Mouse (Mus musculus) layer of hippocampus, postnatal 14 days (tissue): ENCODE measurements around the gene Dnajc7. TPM values are rescaled to one million over a fixed set of nuclear protein-coding genes. Genes with fewer than 3 reads are reported as not detected.
"Not testable (repeated sequence)": the region's sequence is repeated elsewhere in the genome, so short reads cannot be mapped to it uniquely, and the experiment has no call there.

Source experiments
- DNase-seq, 2 experiments: peaks; one replicate each; pipeline ENCODE4 v3.0.0; 2021 to 2022; ENCODE audit warnings: low spot score in 2 of 2, mixed read lengths in 1 of 2
- long read RNA-seq, 2 experiments: library from polyadenylated mRNA; stranded (forward); transcript quantifications; one replicate each; pipeline ENCODE4 v2.0.0; 2021
- total RNA-seq, 2 experiments: library from RNA; stranded (reverse); gene quantifications; 2 replicates each; pipeline ENCODE4 v1.2.3; 2021

Dnajc7 gene
- 100 to 1,000 TPM; 237 to 253 TPM for total RNA-seq
- long read RNA-seq, experiment 1, transcript Dnajc7-201 (14 exons, 2,330 nt) = major isoform, 33 of 46 reads
- long read RNA-seq, experiment 1, partial matches to known transcripts = 2 of 46 reads
- long read RNA-seq, experiment 1, other reads (novel, unspliced or antisense) = 8 of 46 reads
- long read RNA-seq, experiment 2, transcript Dnajc7-201 (14 exons, 2,330 nt) = major isoform, 33 of 50 reads
- long read RNA-seq, experiment 2, partial matches to known transcripts = 8 of 50 reads
- long read RNA-seq, experiment 2, other reads (novel, unspliced or antisense) = 7 of 50 reads

GRCm38 (mm10) chr11:100619982-100620381 lies at the start of gene Dnajc7:
Gene Dnajc7 (minus strand): TSS chr11:100620168.
- DNase-seq = no peak

DNA sequence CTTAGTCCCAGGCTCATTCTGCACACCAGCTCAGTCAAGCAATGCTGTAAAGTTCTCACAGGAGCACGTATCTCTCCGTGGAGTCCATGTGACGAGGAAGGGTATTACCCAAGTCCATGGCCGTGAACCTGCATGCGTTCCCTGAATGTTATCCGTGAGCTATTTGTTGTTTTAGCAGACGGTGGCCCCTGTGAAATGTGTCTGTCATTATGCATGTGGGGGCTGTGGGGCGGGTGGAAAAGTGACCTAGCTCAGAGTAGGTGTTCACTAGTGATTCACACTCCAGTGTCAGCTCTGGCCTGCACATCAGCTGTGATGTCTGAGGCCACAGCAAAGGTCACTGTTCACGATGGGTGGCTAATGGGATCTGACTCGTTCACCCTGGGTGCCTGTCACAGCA lies 39.8 kb upstream of the Dnajc7 start:
- no peak for DNase-seq

GRCm38 (mm10) chr11:100656458-100656857 lies 36.5 kb upstream of the Dnajc7 start:
- peak; percentile 29 to 41 for DNase-seq

DNA sequence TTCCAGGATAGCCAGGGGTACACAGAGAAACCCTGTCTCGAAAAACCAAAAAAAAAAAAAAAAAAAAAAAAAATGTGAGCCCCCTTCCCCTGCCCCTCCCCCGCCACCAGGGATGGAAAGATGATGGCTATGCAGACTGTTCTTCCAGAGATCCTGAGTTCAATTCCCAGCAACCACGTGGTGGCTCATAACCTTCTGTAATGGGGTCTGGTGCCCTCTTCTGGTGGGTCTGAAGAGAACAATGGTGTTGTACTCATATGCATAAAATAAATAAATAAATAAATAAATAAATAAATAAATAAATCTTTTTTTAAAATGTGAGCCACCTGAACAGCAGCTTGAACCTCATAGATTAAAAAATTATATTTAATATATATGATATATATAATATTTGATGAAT lies 35.6 kb upstream of the Dnajc7 start:
- DNase-seq = not testable (repeated sequence)

GRCm38 (mm10) chr11:100651748-100652147 lies 31.8 kb upstream of the Dnajc7 start:
- DNase-seq = no peak

GRCm38 (mm10) chr11:100651205-100651604 lies 31.2 kb upstream of the Dnajc7 start:
- DNase-seq = no peak

DNA sequence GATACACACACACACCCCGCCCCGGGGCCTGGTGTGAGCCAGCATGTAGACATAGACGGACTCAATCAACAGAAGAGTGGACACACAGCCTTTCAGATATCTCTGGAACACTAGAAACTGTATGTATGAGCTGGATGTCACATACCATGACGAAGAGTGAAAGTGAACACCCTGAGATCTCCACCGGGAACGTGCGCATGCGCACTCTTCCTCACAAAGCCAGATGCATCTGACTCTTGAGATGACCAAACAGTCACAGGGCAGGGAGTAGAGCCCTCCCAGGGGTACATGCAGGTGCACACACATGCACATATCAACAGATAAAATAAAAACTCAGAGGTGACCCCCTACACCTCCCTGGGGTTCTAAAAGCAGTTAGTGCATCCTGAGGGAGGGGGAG lies 28.4 kb upstream of the Dnajc7 start:
- DNase-seq = no peak

DNA sequence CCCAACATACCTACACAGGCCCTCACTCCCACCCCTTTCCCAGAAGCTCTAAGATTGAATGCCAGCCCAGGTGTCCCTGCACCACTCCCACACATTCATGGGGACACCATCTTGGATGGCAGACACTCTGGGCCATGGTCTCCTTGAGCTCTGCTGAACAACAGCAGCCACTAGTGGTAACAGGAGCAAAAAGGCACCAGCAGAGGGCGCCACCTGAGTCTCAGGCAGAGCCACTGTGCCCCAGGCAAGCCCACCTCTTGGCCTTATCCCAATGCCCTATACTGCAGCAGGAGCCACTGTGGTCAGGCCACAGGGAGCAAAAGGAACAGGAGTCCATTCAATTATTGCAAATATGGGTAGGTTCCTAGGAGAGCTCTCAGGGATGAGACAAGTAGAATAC lies 26.3 kb upstream of the Dnajc7 start:
- DNase-seq = no peak

- DNase-seq = no peak
Observed at GRCm38 (mm10) chr11:100643612-100644575, 23.9 kb upstream of the Dnajc7 start.

GRCm38 (mm10) chr11:100640159-100640906 lies 20.4 kb upstream of the Dnajc7 start:
- DNase-seq = peak in 1 of 2 experiments; percentile 39

GRCm38 (mm10) chr11:100634530-100634929 lies 14.6 kb upstream of the Dnajc7 start:
- no peak for DNase-seq

GRCm38 (mm10) chr11:100628862-100629352 lies 8.9 kb upstream of the Dnajc7 start:
- peak in 1 of 2 experiments; percentile 31 for DNase-seq

DNA sequence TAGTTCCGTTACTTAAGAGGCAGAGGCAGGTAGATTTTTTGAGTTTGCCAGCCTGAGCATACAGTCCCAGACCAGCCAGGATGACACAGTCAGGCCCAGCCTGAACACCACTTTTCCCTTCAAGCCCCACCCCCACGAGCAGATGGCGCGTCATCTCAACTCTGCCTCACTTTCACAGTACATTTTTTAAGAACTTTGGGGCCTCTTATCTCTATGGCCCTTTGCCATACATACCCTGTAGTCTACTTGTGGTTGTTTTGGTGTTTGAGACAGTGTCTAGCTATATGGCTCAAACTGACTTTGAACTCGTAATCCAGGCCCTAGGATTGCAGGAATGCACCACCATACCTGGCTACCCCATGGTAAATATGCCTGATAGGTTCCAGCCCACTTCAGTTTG lies 8.1 kb upstream of the Dnajc7 start:
- DNase-seq = no peak

DNA sequence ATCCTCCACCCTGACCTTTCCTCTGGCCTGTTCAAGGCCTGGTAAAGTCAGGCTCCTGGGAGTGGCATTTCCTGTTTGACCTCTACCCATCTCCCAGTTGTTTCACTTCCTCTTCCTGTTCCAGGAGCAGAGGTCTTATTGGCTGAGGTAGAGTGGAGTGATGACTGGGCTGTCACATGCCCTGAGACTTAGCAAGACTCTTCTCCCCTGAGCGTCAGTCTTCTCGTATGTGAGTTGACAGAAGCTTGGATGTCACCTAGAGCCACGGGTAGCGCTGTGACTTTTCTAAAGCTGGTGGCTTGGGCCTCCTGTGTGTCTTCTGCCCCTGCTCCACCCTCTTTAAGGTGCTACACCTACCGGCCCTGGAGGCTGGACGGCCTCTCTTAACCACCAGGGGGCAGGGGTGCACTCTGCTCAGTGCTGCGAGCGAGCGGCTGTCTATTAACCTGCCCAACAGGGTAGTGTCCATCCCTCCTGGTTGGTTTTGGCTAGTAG lies 6.8 kb upstream of the Dnajc7 start:
- peak in 1 of 2 experiments; percentile 54 for DNase-seq

GRCm38 (mm10) chr11:100625754-100626700 lies 6.1 kb upstream of the Dnajc7 start:
- no peak for DNase-seq

GRCm38 (mm10) chr11:100623867-100624266 lies 3.9 kb upstream of the Dnajc7 start:
- DNase-seq = no peak

DNA sequence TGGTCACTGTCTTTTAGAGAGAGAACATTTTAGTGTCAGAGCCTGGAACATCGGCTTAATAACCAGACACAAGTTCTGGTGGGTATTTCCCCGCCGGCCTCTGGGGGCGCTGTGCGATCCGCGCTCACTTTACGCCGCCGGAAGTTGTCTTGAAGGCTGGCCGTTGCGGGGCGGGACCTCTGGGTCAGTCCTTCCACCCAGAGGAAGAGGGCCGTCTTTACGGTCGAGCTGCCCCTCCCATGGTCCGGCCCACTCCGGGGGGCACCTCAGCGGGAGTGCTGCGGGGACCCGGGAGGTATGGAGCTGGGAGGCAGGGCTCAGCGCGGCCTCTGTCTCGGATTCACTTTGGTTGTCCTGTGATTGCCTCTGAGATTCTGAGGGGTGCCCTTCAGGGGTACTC lies 2.7 kb upstream of the Dnajc7 start:
- DNase-seq = peak; percentile 96 to 97

GRCm38 (mm10) chr11:100619485-100619975 lies 438 bp downstream of the Dnajc7 start:
- DNase-seq = peak; percentile 98 to 99

DNA sequence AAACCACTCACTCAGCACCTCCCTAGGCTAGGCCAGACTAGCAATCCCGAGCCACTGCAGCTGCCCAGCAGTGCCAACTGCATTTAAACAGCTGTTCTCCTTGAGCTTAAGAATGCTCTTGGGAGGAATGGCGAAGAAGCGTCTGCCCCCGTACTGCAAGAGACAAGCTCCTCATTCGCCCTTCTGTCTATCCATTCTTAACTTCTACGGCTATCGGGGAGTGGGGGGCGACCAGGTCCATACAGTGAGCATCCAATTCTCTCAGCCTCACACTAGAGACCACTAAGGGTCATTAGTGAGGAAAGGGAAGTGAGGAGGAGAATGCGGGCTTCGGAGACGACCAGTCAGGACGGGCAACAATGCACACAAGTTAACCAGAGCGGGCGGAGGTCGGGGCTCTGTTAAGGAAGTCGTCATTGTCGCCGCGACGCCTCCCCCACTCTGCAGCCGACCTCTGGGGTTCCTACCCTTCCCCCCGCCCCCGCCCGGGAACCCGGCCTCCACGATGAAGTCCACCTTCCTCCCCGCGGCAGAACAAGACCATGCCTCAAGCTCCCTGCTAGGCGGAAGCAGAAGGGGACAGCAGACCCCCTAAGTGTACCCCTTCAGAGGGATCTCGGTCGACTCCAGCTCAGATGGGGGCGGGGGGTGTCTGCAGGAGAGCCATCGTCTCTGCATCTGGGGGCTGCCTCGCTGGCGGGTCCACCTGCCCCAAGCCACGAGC lies 1.0 kb downstream of the Dnajc7 start, which contains the start of gene Nkiras2:
Gene Nkiras2 (plus strand): TSS at position 484 of the 724 bp plus-strand sequence.
- peak in 1 of 2 experiments; percentile 54 for DNase-seq
